Mouse (Mus musculus) neutrophil, adult 5-6 weeks (primary cell): ENCODE measurements around the gene Irf1. TPM values are rescaled to one million over a fixed set of nuclear protein-coding genes. Genes with fewer than 3 reads are reported as not detected.

Source experiments
- ATAC-seq: fragments of 151-379, 151-347 bp; 2 replicates; pipeline ENCODE4 v1.8.0; 2017; ENCODE audit warnings: mild to moderate bottlenecking, moderate TSS enrichment; ENCODE audit not compliant: insufficient number of reproducible peaks, poor library complexity, low FRiP score, severe bottlenecking; ENCODE audit errors: extremely low read depth
- total RNA-seq: library from RNA; stranded (forward); fragments of 200-1000 nt; gene quantifications from 2 replicates; pipeline ENCODE4 v1.2.3, GENCODE M21; 2017

Gene Irf1
- total RNA-seq, 1 experiment from 2014 or later = 358 TPM

GRCm38 (mm10) chr11:53800036-53800435 is 30.2 kb downstream of the Irf1 start:
- no peak for ATAC-seq

DNA sequence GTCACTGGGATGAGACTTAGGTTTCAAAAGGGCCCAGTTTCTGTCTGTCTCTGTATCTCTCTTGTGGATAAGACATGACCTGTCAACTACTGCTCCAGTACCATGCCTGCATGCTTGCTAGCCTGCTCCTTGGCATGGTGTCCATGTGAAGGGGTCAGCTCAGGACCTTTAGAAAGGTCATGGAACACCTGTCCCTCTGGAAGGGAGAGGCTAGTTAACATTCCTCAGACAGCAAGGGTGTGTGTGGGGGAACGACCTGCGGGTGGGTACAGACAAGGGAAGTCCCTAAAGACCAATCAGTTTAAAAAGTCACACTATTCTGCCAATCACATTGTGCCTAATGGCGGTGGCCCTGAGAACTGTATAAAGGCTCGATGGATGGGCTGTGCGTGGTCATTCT is 31.2 kb downstream of the Irf1 start:
- no peak for ATAC-seq

DNA sequence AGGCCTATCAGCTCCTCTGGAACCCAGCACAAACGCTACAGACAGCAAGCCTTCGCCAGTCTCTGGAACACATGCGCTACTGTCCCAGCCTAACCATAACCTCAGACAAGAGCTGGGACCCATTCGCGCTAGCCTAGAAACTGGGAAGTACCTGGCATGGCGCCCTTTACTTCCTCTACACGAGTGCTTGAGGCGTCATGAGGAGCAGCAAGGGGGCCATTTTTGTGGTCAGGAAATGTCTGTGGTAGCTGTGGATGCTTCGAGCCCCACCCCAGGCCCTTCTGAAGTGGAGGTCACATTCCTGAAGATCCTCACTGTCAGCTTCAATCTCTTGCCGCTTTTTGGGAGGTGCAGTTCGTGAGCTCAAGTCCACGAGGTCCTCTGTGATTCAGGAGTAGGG is 33.3 kb downstream of the Irf1 start:
- peak; percentile 13; the same call in 1 of the 2 replicates for ATAC-seq

DNA sequence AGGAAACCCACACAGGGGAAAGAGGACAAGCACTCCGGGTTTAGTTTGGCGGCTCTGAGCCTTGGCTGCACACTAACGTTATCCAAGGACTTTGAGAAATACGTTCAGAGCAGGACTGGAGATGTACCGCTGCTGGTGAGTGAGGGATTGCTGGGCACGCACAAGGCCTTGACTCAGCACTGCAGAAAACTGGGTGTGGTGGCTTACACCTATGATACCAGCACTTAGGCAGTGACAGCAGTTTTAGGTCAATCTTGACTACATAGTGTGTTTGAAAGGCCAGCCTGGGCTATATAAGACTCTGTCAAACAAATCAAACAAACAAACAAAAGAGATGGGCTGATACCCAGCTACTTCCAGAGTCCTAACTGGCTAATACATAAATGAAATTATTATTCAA is 33.7 kb downstream of the Irf1 start:
- ATAC-seq = no peak

GRCm38 (mm10) chr11:53804569-53805344 is 34.9 kb downstream of the Irf1 start:
- ATAC-seq = no peak

GRCm38 (mm10) chr11:53805786-53806185 is 36.0 kb downstream of the Irf1 start:
- ATAC-seq = peak; percentile 91

DNA sequence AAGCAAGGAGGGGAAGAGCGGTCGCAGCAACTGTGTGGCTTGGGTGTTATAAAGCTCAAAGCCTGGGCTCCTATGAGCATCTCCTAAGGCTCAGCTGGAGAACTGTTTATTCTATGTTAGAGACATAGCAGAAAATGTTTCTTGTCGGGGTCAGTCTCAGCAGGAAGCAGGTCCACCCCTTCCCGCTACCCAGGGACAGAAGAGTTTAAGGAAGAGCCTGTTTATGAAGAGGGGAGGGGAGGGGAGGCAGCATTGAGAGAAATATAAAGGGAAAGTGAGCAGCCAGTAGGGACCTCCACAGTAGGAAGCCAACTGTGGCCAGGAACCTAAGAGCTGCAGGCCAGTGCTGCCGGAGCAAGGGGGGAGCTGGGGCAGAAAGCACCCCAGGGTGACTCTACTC is 39.5 kb downstream of the Irf1 start:
- no peak for ATAC-seq

GRCm38 (mm10) chr11:53810156-53810555 is 40.3 kb downstream of the Irf1 start:
- ATAC-seq = no peak

- no peak for ATAC-seq
Observed at GRCm38 (mm10) chr11:53810749-53811148, 40.9 kb downstream of the Irf1 start.

DNA sequence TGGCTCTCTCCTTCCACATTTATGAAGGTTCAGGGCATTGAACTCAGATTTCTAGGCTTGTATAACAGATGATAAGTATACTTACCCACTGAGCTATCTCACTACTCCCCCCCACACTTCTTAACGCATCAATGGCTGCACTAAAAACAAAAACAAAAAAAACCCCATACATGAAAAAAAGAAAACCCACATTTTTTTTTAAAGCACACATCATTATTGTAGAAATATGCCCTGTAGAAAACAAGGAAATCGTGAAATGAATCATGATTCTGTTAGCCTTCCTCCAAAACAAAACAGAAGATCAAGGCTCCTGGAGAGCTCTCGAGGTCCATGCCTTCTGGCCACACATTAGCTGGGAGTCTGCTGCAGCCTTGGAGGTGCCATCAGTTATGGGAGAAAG is 41.5 kb downstream of the Irf1 start:
- ATAC-seq = no peak

GRCm38 (mm10) chr11:53813001-53813868 is 43.4 kb downstream of the Irf1 start:
- no peak for ATAC-seq

- ATAC-seq = no peak
Observed at GRCm38 (mm10) chr11:53814810-53815209, 45.0 kb downstream of the Irf1 start.

DNA sequence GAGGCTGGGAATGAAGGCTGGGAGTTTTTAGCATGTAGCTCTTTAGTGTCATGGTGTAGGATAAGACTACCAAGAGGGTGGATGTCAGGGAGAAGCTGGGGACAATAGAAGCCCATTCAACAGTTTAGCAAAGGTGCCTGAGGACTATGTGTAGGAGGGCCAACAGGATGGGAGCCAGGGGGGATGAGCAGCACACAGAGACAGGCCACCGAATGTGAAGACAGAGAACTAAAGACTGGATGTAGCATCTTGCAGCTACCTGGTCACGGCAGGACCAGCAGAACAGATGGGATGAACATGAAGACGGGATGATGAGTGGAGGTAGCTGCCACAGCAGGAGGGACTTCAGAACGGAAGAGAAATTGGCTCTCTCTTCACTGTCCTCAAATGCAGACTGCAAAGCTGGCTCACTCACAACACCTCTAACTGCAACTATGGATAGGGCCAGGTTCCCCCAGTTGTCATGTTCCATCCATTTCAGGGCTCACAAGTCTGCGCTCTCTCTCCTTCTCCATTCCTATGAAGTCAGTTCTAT is 47.1 kb downstream of the Irf1 start:
- ATAC-seq = no peak

DNA sequence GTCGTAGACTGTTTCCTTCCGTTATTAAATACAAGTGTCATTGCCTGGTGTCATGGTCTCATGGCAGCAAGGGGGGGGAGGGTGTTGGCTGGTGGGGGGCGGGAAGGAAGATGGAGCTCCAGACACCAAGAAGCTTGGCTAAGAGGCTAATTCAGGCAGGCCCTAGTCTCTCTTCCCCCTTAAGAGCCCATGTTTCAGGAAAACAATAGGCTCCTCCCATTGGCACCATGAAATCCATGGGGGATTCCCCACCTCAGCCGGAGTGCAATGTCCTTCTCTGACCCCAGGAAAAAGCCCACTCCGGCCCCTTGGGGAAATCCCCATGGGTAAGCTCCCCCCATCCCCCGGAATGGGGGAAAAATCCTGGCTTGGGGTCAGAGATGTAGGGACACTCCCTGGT is 49.0 kb downstream of the Irf1 start:
- no peak for ATAC-seq

GRCm38 (mm10) chr11:53819511-53819910 is 49.7 kb downstream of the Irf1 start:
- no peak for ATAC-seq

GRCm38 (mm10) chr11:53820516-53821170 is 50.8 kb downstream of the Irf1 start:
- ATAC-seq = no peak; the same call in 1 of the 2 replicates

DNA sequence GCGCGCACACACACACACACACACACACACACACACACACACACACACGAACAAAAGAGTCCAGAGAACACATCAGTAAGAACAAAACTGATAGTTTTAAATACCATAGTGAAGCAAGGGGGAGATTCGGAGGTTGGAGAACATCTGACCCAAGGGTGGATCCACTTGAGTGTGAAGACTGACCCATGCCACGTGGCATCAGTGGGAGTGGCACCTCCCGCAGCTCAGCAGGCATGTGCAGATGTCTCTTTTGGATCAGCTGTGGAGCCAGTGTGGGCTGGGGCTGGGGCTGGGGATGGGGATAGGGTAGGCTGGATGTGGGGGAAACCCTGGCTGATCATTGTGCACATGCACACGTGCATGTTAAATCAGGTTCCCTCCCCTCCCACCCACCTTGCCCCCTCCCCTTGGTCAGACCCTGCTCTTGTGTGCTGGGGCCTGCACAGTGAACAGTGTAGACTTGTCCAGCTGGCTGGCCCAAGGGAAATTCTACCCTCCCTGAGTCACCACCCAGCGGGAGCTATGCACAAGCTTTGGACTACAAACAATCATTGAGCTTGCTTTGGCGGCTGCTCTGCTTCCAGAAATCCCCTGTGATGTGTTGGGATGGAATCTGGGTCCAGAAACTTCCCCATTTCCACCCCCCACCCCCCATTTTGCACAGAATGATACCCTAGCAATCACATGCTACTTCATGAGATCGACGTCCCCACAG is 51.6 kb downstream of the Irf1 start:
- no peak for ATAC-seq

DNA sequence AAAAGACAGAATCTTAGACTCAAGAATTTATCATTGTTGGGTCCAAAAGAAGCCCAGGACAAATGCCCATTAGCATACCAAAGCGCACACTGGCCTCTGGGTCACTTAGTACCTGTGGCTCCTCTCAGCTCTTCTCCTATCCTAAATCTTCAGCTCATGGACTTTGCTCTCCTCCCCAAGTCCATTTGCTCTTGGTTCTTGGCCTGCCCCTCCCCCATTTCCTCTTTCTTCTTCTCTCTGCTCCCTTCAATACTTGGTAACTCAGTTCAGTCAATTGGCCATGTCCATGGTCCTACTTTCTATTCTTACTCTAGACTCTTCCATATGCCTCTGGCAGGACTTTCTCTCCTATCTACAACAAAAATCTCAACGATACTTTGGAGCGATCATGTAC is 52.1 kb downstream of the Irf1 start:
- ATAC-seq = no peak

DNA sequence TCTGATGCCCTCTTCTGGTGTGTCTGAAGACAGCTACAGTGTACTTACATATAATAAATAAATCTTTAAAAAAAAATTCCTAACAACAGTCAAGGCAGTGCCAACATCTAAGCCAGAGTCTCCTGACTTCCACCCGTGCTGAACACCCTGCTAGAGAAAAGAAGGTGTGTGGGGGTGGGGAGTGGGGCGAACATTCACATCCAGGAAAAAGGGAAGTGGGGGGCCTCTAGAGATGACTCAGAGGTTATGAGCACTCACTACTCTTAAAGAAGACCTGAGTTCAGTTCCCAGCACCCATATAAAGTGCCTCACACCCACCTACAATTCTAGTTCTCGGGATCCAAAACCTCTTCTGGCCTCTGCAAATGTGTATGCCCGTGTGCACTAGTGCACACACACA is 55.6 kb downstream of the Irf1 start:
- ATAC-seq = no peak
